Mouse (Mus musculus) liver, adult 2 months (tissue): ENCODE measurements at regions not wholly inside any gene's neighbourhood (a gene's known extent, or its start where the extent isn't known, plus 50 kb on each side); places are given as distances from the start of the nearest gene placed in this dataset.
A peak's percentile ranks its signal among the peaks of the same experiment; 100 is the strongest.

ENCODE experiments used
- DNase-seq: peaks from one replicate; pipeline ENCODE4 v3.0.0-alpha.2; 2011; ENCODE audit warnings: low read depth, low spot score; ENCODE audit errors: extremely low read depth
- H3K27ac ChIP-seq: fragments of 200-500 bp; replicated peaks from 2 replicates; pipeline ENCODE4 v1.5.1; 2012; ENCODE audit warnings: low read depth, mild to moderate bottlenecking, control low read depth, inconsistent platforms, low read length; ENCODE audit not compliant: insufficient read depth
- H3K27me3 ChIP-seq: fragments of 200-500 bp; 2 replicates; pipeline ENCODE4 v1.6.1; 2012; ENCODE audit warnings: mild to moderate bottlenecking, moderate library complexity, low read length, inconsistent platforms; ENCODE audit not compliant: control insufficient read depth, insufficient read depth
- H3K36me3 ChIP-seq: fragments of 200-500 bp; 2 replicates; pipeline ENCODE4 v1.6.1; 2012; ENCODE audit warnings: low read length, inconsistent platforms; ENCODE audit not compliant: control insufficient read depth, insufficient read depth
- H3K4me1 ChIP-seq: fragments of 200-500 bp; 2 replicates; pipeline ENCODE4 v1.6.1; 2011; ENCODE audit warnings: low read length; ENCODE audit not compliant: control insufficient read depth, insufficient read depth
- H3K4me3 ChIP-seq: fragments of 200-500 bp; 2 replicates; pipeline ENCODE4 v1.5.1; 2011; ENCODE audit warnings: low read depth, mild to moderate bottlenecking, control low read depth, low read length, moderate library complexity; ENCODE audit not compliant: insufficient read depth
- H3K79me2 ChIP-seq: fragments of 200-500 bp; 2 replicates; pipeline ENCODE4 v1.6.1; 2012; ENCODE audit warnings: inconsistent platforms, mild to moderate bottlenecking, low read length, moderate library complexity; ENCODE audit not compliant: control insufficient read depth, insufficient read depth
- H3K9ac ChIP-seq: fragments of 200-500 bp; 2 replicates; pipeline ENCODE4 v1.6.1; 2012; ENCODE audit warnings: low read depth, mild to moderate bottlenecking, control low read depth, inconsistent platforms, low read length
- CTCF ChIP-seq: fragments of 200-500 bp; IDR thresholded peaks from 2 replicates; pipeline ENCODE4 v1.5.1; 2011; ENCODE audit warnings: low read depth, low read length, control low read depth
- POLR2A ChIP-seq: fragments of 200-500 bp; IDR thresholded peaks from 2 replicates; pipeline ENCODE4 v1.6.1; 2011; ENCODE audit warnings: low read length, control low read depth; ENCODE audit not compliant: insufficient read depth; ENCODE audit errors: extremely low read depth
- WGBS: fragments of 180-500 bp; shearing (Covaris S2); methylation state at CpG from one replicate; pipeline ENCODE4 v1.1.7; 2018; 5-methylcytosine and 5-hydroxymethylcytosine counted together

DNA sequence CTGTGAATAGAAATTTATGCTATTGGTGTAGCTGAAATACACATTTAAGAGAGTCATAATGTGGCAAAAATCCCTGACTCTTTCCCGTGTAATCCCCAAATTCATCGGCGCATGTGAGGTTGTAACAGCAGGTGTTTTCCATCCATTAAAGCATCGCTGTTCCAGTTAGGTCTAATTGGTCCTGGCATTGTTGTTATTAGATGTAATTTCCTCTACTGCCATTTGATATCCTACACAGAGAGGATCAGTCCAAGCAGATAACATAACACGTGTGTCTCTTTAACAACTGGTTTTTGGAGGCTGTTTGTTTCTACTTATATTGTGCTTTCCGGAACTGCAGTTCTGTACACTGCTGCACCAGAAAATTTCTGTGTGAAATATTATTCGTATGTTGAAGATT, 101.8 kb downstream of the Vgll3 start:
- Histone ChIP-seq H3K79me2 (no peaks in the 10 kb centered on the region), H3K4me3 (no peak overlapping the region), H3K27ac (no peak overlapping the region), H3K36me3 (no peaks in the 10 kb centered on the region), H3K27me3 (no peaks in the 10 kb centered on the region), H3K9ac (no peak overlapping the region), H3K4me1 (no peaks in the 10 kb centered on the region)
- TF ChIP-seq CTCF (no peak), POLR2A (no peak)
- WGBS: 82% methylated on average over 7 of the region's 7 CpGs
- DNase-seq: no peak

DNA sequence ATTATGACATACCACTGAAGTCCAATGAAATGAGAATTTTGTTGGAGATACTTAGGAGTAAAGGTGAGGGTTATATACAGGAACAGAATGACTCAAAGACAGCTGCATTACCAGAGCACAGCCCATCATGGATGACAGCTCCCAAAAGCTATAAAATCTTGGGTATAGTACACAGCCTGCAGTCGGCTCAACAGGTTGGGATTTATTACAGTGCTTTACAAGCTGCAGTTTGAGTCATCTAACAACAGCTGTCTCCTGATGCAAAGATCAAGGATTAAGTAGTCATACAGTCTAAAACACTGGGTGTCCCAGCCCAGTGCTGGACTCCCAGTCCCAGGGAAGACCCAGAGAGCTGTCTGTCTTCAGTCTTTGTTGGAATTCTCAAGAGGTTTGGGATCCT, 110.9 kb downstream of the Vgll3 start:
- Histone ChIP-seq H3K27me3 (no peaks in the 10 kb centered on the region), H3K27ac (no peak overlapping the region), H3K36me3 (no peaks in the 10 kb centered on the region), H3K4me3 (no peak overlapping the region), H3K4me1 (no peaks in the 10 kb centered on the region), H3K9ac (no peak overlapping the region), H3K79me2 (no peaks in the 10 kb centered on the region)
- TF ChIP-seq POLR2A (no peak), CTCF (no peak)
- DNase-seq: no peak
- WGBS: 80% methylated on average over 1 of the region's 1 CpGs

DNA sequence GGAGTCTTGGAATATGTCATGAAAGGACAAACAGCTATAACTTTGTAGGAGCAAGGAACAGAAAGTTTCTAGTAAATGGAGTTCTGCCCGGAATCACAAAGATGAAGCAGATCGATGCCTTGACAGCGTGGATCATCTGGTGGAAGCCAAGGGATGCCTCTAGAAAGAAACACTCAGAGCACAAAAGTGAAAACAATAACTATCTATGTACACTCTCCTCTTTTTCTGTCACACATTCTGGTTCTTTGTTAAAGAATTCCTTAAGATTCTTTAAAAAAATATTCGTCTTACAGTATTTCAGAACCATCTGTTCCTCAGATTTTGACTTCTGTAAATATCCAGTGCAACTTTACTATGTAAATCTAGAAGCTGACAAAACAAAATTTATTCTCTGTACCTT, 148.8 kb downstream of the Vgll3 start:
- Histone ChIP-seq H3K79me2 (no peaks in the 10 kb centered on the region), H3K27ac (no peak overlapping the region), H3K4me1 (no peaks in the 10 kb centered on the region), H3K9ac (no peak overlapping the region), H3K36me3 (no peaks in the 10 kb centered on the region), H3K4me3 (no peak overlapping the region), H3K27me3 (no peaks in the 10 kb centered on the region)
- TF ChIP-seq CTCF: no peak
- TF ChIP-seq POLR2A: no peak
- WGBS: 87% methylated on average over 4 of the region's 4 CpGs
- no peak for DNase-seq

DNA sequence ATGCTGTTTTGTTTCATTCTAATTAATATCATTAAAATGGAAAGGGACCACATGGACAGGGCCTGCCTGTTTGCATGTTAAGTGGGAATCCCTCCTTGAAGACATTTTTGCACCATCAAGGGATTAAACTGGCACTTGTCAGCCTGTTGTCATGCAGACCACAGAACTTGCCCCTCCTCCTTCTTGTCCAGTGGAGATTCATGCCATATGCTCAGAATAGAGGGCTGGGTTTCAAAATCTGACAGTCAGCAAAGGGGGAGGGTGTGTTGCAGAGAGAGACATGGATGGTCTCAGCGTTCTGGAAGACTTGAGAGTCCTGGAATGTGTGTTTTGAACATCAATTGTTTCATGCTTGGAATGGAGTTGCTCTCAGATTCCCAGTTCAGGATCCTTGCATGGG, 149.2 kb downstream of the Vgll3 start:
- Histone ChIP-seq H3K4me1 (no peaks in the 10 kb centered on the region), H3K4me3 (no peak overlapping the region), H3K36me3 (no peaks in the 10 kb centered on the region), H3K79me2 (no peaks in the 10 kb centered on the region), H3K27ac (no peak overlapping the region), H3K9ac (no peak overlapping the region), H3K27me3 (no peaks in the 10 kb centered on the region)
- DNase-seq: no peak
- 67% methylated on average over 1 of the region's 1 CpGs for WGBS
- no peak for TF ChIP-seq CTCF
- no peak for TF ChIP-seq POLR2A

DNA sequence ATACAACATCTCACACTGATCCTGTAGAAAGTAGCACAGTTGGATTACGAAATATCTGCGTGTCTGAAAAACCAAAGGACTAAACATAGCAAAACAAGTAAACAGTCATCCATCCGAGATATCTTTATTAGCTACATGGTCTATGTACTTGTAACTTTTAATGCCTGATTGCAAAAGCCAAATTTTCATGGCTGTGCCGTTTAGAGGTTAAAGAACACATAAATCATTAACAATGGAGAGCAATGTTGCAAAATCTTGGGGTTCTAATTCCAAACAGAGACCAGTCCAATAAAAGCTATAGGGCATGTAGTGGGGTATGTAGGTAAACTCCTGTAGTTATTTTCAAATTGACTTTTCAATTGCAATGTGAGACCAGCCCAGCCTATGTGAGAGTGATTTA, 162.0 kb downstream of the Vgll3 start:
- Histone ChIP-seq H3K79me2 (no peaks in the 10 kb centered on the region), H3K9ac (no peak overlapping the region), H3K27ac (no peak overlapping the region), H3K27me3 (no peaks in the 10 kb centered on the region), H3K4me1 (peaks cover 6% of the 10 kb centered on the region; the same call in 1 of the 2 replicates), H3K36me3 (no peaks in the 10 kb centered on the region), H3K4me3 (no peak overlapping the region)
- peak; percentile 96 for DNase-seq
- WGBS: 17% methylated on average over 4 of the region's 4 CpGs
- TF ChIP-seq POLR2A: no peak
- TF ChIP-seq CTCF: no peak

DNA sequence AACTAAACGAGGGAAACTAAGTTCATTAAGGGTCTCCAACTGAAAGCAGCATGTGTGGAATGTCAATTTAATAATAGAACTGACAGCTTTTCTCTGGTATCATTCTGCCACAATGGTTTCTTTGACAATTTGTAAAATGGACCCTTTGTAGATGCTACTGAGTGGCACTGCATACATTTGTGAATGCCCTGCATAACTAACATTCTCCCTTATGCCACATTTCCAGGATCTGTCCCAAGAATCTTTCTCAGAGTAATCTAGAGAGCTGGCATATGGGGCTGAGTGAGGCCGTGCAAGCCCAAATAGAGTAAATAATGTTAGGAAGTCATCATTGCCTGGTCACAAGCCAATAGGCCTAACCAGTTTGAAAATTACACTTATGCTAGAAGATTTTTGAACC, 172.1 kb downstream of the Vgll3 start:
- WGBS: 49% methylated on average over 2 of the region's 2 CpGs
- H3K27ac ChIP-seq: no peak overlapping the region
- H3K27me3 ChIP-seq: no peaks in the 10 kb centered on the region
- no peaks in the 10 kb centered on the region for H3K4me1 ChIP-seq
- H3K9ac ChIP-seq: no peak overlapping the region
- H3K79me2 ChIP-seq: no peaks in the 10 kb centered on the region
- TF ChIP-seq POLR2A: no peak
- TF ChIP-seq CTCF: no peak
- DNase-seq: no peak
- no peak overlapping the region for H3K4me3 ChIP-seq
- H3K36me3 ChIP-seq: no peaks in the 10 kb centered on the region
